Mouse (Mus musculus): ENCODE results near the gene Pmepa1. TPM values are rescaled to one million over a fixed set of nuclear protein-coding genes. Genes with fewer than 3 reads are reported as not detected.

Gene Pmepa1
- polyA plus RNA-seq, 1 experiment from 2014 or later, result 11.0 TPM

DNA sequence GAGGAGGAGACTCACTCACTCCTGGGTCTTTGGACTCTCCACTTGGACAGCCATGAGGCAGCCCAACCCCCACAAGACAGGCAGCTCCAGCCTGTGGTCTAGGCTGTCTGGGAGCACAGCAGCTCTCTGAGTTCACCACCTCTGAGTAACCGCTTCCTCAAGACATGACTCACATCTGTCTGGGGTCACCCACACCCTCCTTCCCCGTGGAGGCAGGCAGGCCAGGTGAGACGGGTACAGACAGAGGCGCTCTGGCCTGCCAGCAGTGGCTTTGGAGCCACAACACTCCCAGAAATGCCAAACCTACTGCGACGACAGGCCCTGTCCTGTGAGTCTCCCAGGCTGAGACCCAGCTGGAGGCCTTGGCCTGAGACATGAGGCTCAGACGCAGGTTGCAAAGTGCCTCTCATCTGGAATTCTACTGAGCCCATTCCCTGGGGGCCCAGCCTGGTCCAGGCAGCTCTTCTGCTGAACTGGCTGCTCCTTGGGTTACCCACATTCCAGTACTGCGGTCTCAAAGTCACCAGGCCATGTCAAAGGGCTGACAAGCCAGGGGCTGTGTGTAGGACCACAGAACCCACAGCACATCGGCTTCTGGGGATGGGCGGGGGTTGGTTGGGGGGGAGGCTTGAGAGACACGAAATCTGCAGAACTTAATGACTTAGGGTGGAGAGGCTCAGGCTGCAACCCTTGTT is 12.6 kb downstream of the Pmepa1 start:
- H3K4me1 ChIP-seq (ENCODE audit: control insufficient read depth, insufficient read depth, low read length), result peaks cover 71% of the 10 kb centered on the region
- H3K36me3 ChIP-seq (ENCODE audit: control insufficient read depth, insufficient read depth, low read length), result no peaks in the 10 kb centered on the region
- H3K4me2 ChIP-seq (ENCODE audit: low read depth, low read length), result no peak overlapping the region
- H3K27ac ChIP-seq (replicated peaks; ENCODE audit: low read depth, low read length), result no peak overlapping the region
- H3K9me3 ChIP-seq (ENCODE audit: control insufficient read depth, low read length), result no peaks in the 10 kb centered on the region
- ATAC-seq (ENCODE audit: low read depth) (no peak), DNase-seq (ENCODE audit: low spot score) (no peak)
- WGBS, result 50% methylated on average over 11 of the region's 11 CpGs
- H3K9ac ChIP-seq (ENCODE audit: low read depth, low read length), result no peak overlapping the region
- no peaks in the 10 kb centered on the region for H3K27me3 ChIP-seq (replicated peaks; ENCODE audit: control insufficient read depth, insufficient read depth, low read length)
- H3K4me3 ChIP-seq (ENCODE audit: low read depth, low read length), result no peak overlapping the region

DNA sequence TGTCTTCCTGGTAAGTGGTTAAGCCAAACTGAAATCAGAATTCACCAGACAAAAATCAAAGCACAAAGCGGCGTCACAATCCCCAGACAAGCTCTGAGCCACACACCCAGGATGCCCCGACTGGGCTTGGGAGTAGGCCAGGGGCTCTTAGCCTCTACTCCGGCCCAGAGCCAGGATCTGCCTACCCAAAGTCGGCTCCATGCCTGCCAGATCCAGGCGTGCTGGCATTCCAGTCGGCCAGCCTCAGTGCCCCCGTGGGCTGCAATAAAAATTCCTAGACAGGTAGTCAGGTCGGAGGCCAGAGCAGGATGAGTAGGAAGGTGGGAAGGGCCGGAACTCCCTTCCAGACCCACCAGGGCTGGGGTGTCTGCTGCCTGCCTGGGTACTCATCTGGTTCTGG is 14.8 kb downstream of the Pmepa1 start:
- ATAC-seq (ENCODE audit: low read depth) (no peak), DNase-seq (ENCODE audit: low spot score) (no peak)
- H3K27me3 ChIP-seq (replicated peaks; ENCODE audit: control insufficient read depth, insufficient read depth, low read length), result no peaks in the 10 kb centered on the region
- no peak overlapping the region for H3K4me3 ChIP-seq (ENCODE audit: low read depth, low read length)
- no peak overlapping the region for H3K4me2 ChIP-seq (ENCODE audit: low read depth, low read length)
- no peak overlapping the region for H3K9ac ChIP-seq (ENCODE audit: low read depth, low read length)
- peaks cover 83% of the 10 kb centered on the region for H3K4me1 ChIP-seq (ENCODE audit: control insufficient read depth, insufficient read depth, low read length)
- WGBS, result 72% methylated on average over 10 of the region's 10 CpGs
- peak overlapping the region; percentile 39; the same call in 1 of the 2 replicates for H3K27ac ChIP-seq (replicated peaks; ENCODE audit: low read depth, low read length)
- H3K9me3 ChIP-seq (ENCODE audit: control insufficient read depth, low read length), result no peaks in the 10 kb centered on the region
- no peaks in the 10 kb centered on the region for H3K36me3 ChIP-seq (ENCODE audit: control insufficient read depth, insufficient read depth, low read length)

- H3K4me3 ChIP-seq (ENCODE audit: low read depth, low read length), result no peak overlapping the region
- no peak overlapping the region for H3K4me2 ChIP-seq (ENCODE audit: low read depth, low read length)
- peaks cover 82% of the 10 kb centered on the region for H3K4me1 ChIP-seq (ENCODE audit: control insufficient read depth, insufficient read depth, low read length)
- peak overlapping the region; percentile 15 for H3K9ac ChIP-seq (ENCODE audit: low read depth, low read length)
- H3K27me3 ChIP-seq (replicated peaks; ENCODE audit: control insufficient read depth, insufficient read depth, low read length), result no peaks in the 10 kb centered on the region
- no peaks in the 10 kb centered on the region for H3K9me3 ChIP-seq (ENCODE audit: control insufficient read depth, low read length)
- DNase-seq (ENCODE audit: low spot score), result no peak
- ATAC-seq (ENCODE audit: low read depth), result no peak
- H3K27ac ChIP-seq (replicated peaks; ENCODE audit: low read depth, low read length), result 0 out of 2 replicates have a peak overlapping the region, but pooled peaks have one; percentile 10
- no peaks in the 10 kb centered on the region for H3K36me3 ChIP-seq (ENCODE audit: control insufficient read depth, insufficient read depth, low read length)
- 32% methylated on average over 9 of the region's 9 CpGs for WGBS
Observed at GRCm38 (mm10) chr2:173258459-173259091, 17.8 kb downstream of the Pmepa1 start.

DNA sequence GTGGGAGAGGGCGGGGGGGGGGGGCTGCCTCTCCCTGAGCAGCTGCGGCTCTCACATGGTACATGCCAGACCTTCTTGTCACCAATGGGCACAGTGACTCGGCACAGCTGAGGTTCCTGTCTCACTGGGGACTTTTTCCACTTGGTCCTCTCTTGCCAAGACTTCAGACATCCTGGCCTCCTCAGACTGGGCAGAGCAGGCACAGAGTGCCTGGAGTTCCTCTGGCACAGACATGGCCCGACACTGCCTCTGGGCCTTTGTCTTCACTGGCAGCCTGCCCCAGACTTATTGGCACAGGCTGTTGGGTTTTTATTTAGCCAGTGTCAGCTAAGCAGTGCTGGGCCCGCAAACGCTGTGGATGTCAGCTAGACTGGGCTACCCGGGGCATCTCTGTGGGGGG is 18.7 kb downstream of the Pmepa1 start:
- peaks cover 90% of the 10 kb centered on the region for H3K4me1 ChIP-seq (ENCODE audit: control insufficient read depth, insufficient read depth, low read length)
- ATAC-seq (ENCODE audit: low read depth), result peak; percentile 45
- H3K4me3 ChIP-seq (ENCODE audit: low read depth, low read length), result no peak overlapping the region
- H3K36me3 ChIP-seq (ENCODE audit: control insufficient read depth, insufficient read depth, low read length), result no peaks in the 10 kb centered on the region
- no peaks in the 10 kb centered on the region for H3K9me3 ChIP-seq (ENCODE audit: control insufficient read depth, low read length)
- WGBS, result 24% methylated on average over 4 of the region's 7 CpGs
- no peak overlapping the region for H3K4me2 ChIP-seq (ENCODE audit: low read depth, low read length)
- H3K9ac ChIP-seq (ENCODE audit: low read depth, low read length), result no peak overlapping the region
- H3K27me3 ChIP-seq (replicated peaks; ENCODE audit: control insufficient read depth, insufficient read depth, low read length), result no peaks in the 10 kb centered on the region
- peak; percentile 75 for DNase-seq (ENCODE audit: low spot score)
- H3K27ac ChIP-seq (replicated peaks; ENCODE audit: low read depth, low read length), result peak overlapping the region; percentile 10; the same call in 1 of the 2 replicates

GRCm38 (mm10) chr2:173256552-173256949 is 19.8 kb downstream of the Pmepa1 start:
- no peak for DNase-seq (ENCODE audit: low spot score)
- H3K27ac ChIP-seq (replicated peaks; ENCODE audit: low read depth, low read length), result 0 out of 2 replicates have a peak overlapping the region, but pooled peaks have one; percentile 13
- no peak for ATAC-seq (ENCODE audit: low read depth)
- no peak overlapping the region for H3K4me2 ChIP-seq (ENCODE audit: low read depth, low read length)
- H3K9ac ChIP-seq (ENCODE audit: low read depth, low read length), result no peak overlapping the region
- no peaks in the 10 kb centered on the region for H3K36me3 ChIP-seq (ENCODE audit: control insufficient read depth, insufficient read depth, low read length)
- WGBS, result 59% methylated on average over 4 of the region's 4 CpGs
- peaks cover 91% of the 10 kb centered on the region for H3K4me1 ChIP-seq (ENCODE audit: control insufficient read depth, insufficient read depth, low read length)
- H3K9me3 ChIP-seq (ENCODE audit: control insufficient read depth, low read length), result no peaks in the 10 kb centered on the region
- no peak overlapping the region for H3K4me3 ChIP-seq (ENCODE audit: low read depth, low read length)
- no peaks in the 10 kb centered on the region for H3K27me3 ChIP-seq (replicated peaks; ENCODE audit: control insufficient read depth, insufficient read depth, low read length)

DNA sequence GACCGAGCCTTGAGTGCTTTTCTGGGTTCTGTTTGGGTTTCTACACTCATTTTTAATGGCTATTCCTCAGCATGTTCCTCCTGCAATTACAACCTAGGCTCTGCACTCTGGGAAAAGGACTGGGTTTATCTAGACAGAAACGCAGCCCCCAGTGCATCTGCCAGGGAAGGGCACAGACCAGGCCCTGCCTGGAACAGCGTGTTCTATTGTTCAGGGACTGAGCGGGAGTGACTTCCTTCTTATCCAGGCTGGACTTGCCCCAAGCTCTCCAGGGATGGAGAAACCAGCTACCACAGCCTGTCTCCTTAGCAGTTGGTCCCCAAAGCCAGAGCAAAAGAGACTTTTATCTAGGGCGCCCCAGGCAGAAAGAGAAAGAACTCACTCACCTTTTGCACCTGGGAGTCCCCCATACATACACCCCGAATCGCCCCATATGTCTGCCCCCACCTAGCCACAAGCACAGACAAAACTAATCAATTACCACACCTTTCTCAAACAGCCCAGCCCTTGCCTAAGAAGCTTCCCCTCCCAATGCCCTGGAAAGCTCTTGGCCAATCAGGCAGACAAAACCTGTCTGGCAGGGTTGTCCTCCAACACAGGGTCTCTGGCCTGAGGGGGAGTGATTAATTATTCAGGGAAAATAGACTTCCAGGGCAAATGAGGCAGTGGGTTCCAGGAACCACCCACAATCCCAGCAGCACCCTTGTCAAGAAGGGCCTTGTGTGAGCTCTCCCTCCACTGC is 20.4 kb downstream of the Pmepa1 start:
- no peak overlapping the region for H3K9ac ChIP-seq (ENCODE audit: low read depth, low read length)
- H3K36me3 ChIP-seq (ENCODE audit: control insufficient read depth, insufficient read depth, low read length), result no peaks in the 10 kb centered on the region
- H3K9me3 ChIP-seq (ENCODE audit: control insufficient read depth, low read length), result no peaks in the 10 kb centered on the region
- H3K27me3 ChIP-seq (replicated peaks; ENCODE audit: control insufficient read depth, insufficient read depth, low read length), result no peaks in the 10 kb centered on the region
- no peak for ATAC-seq (ENCODE audit: low read depth)
- DNase-seq (ENCODE audit: low spot score), result no peak
- WGBS, result 45% methylated on average over 7 of the region's 7 CpGs
- H3K27ac ChIP-seq (replicated peaks; ENCODE audit: low read depth, low read length), result no peak overlapping the region
- H3K4me1 ChIP-seq (ENCODE audit: control insufficient read depth, insufficient read depth, low read length), result peaks cover 91% of the 10 kb centered on the region
- H3K4me3 ChIP-seq (ENCODE audit: low read depth, low read length), result no peak overlapping the region
- H3K4me2 ChIP-seq (ENCODE audit: low read depth, low read length), result no peak overlapping the region

DNA sequence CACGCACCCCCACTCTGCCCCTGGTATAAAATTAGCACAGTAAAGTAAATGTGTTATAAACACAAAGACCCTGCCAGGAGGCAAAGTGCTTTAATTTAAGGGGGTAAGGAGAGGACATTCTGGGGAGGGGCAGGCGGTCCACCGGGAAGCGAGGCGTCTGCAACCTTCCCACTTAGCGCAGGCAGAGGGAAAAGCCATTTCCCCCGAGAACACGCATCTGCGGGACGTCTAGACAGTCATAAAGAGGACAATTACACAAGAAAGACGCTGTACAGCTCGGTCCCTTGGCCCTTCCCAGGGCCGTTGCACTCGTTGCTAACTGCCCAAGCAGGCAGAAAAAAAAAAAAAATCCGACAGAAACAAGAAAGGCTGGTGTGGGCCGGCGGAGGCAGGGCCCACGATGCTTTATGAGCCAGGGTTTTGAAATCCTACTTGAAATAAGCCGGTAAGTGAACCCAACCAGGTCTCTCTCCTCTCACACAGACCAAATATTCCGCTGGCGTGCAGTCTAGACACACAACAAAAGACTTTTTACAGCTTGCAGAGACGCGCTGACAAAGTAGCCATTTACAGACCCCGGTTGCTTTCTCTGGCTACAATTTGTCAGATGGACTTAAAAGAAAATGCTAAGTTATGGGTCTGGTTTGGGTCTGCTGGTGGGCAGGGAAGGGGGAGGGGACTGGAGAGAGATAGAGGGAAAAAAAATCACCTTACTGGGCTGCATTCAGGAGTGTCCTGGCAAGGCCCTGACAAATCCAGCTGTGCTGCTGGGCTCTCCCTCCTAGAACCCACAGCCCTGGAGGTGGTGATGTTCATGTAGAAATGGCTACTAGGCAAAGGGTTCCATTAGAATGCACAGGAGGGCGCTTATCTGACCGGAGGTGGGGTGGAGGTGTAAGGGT is 22.3 kb downstream of the Pmepa1 start:
- Histone ChIP-seq H3K27me3 (replicated peaks; ENCODE audit: control insufficient read depth, insufficient read depth, low read length) (no peaks in the 10 kb centered on the region), H3K4me2 (ENCODE audit: low read depth, low read length) (peak overlapping the region; percentile 37), H3K4me1 (ENCODE audit: control insufficient read depth, insufficient read depth, low read length) (peaks cover 90% of the 10 kb centered on the region), H3K4me3 (ENCODE audit: low read depth, low read length) (no peak overlapping the region), H3K9ac (ENCODE audit: low read depth, low read length) (peak overlapping the region; percentile 28; the same call in 1 of the 2 replicates), H3K9me3 (ENCODE audit: control insufficient read depth, low read length) (no peaks in the 10 kb centered on the region), H3K27ac (replicated peaks; ENCODE audit: low read depth, low read length) (peak overlapping the region; percentile 25), H3K36me3 (ENCODE audit: control insufficient read depth, insufficient read depth, low read length) (no peaks in the 10 kb centered on the region)
- ATAC-seq (ENCODE audit: low read depth) (peak; percentile 9; the same call in 1 of the 2 replicates), DNase-seq (ENCODE audit: low spot score) (peak; percentile 70)
- WGBS, result 21% methylated on average over 26 of the region's 26 CpGs

DNA sequence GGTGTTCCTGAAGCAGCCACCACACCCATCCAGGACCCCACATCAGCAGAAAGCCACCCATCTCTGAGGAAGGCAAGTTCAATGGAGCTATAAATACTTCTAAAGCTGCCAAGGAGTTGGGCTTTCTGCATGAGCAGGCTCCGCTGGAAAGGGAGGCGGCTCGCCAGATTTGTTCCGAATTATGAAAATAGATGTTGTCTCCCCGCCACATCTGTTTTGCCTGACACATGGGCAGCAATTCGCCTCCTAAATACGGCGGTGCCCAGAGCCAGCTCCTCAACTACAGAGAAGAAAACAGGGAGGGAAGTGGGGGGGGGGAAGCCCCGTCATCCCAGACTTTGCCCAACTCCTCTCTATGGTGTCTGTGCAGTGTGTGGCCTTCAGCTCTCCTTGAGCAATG is 24.7 kb downstream of the Pmepa1 start:
- H3K4me2 ChIP-seq (ENCODE audit: low read depth, low read length), result no peak overlapping the region
- no peak overlapping the region for H3K9ac ChIP-seq (ENCODE audit: low read depth, low read length)
- no peak overlapping the region for H3K4me3 ChIP-seq (ENCODE audit: low read depth, low read length)
- H3K27me3 ChIP-seq (replicated peaks; ENCODE audit: control insufficient read depth, insufficient read depth, low read length), result no peaks in the 10 kb centered on the region
- no peak overlapping the region for H3K27ac ChIP-seq (replicated peaks; ENCODE audit: low read depth, low read length)
- H3K4me1 ChIP-seq (ENCODE audit: control insufficient read depth, insufficient read depth, low read length), result peaks cover 82% of the 10 kb centered on the region
- no peak for ATAC-seq (ENCODE audit: low read depth)
- no peaks in the 10 kb centered on the region for H3K36me3 ChIP-seq (ENCODE audit: control insufficient read depth, insufficient read depth, low read length)
- DNase-seq (ENCODE audit: low spot score), result peak; percentile 86
- 23% methylated on average over 9 of the region's 9 CpGs for WGBS
- H3K9me3 ChIP-seq (ENCODE audit: control insufficient read depth, low read length), result no peaks in the 10 kb centered on the region

Measured in embryonic facial prominence, embryonic 14.5 days (tissue).